ENCODE assay signal across 8 mouse cellular contexts in the genomic region with DNA sequence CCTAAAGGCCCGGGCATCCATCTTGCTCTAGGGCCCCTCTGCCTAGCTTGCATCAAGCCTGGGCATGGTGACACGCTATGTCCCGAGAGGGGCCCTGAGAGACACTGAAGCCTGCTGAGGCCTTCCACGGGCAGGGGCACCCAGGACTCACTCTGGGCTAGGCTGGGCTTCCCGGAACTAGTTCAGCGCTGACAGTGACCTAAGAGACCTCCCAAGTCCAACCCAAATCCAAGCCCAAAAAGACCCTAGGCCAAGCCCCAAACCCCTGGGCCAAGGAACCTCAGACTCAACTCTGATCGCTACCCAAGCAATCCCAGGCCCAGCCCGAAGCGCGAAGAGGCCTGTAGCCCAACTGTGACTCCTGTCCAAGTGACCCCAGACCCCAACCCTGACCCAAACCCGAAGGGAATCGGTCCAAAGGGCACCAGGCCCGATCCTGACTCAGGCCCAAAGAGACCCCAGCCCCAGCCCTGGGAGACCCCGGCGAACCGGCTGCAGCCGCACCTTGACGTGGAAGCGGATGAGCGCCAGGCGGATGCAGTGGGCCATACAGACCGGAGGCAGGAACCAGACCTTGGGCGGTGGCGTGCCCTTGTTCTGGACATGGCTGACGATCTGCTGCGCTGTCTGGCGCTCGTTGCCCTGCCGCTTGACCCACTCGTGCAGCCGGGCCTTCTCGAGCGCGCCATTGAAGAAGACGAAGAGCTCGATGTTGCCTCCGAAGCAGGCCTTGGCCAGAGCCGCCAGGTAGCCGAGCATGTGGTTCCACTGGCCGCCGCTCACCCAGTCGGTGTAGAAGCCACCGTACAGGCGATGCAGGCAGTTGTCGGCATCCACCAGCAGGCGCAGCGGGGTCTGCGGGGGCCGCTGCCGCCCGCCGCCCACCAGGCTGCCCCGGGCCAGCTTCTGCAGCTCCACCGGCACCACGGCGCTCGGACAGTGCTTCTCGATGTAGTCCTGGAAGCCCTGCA. TPM values are rescaled to one million over a fixed set of nuclear protein-coding genes. Genes with fewer than 3 reads are reported as not detected.
DNase-seq lines count a peak whose midpoint lies in the region; ATAC-seq and TF ChIP-seq lines count a peak whose summit lies in the region.

No protein-coding gene starts in this region.

- peak; percentile 40 for DNase-seq in CH12.LX (ENCODE audit: extremely low read depth)
- DNase-seq in forebrain, embryonic 10.5 days (ENCODE audit: extremely low spot score, low spot score): peak; percentile 72
- DNase-seq in kidney, postnatal 10 days: peak; percentile 72
- peak; percentile 48 for DNase-seq in liver, embryonic 13.5 days

- in situ Hi-C loops in CH12.LX (cut with MboI; ENCODE audit: low pct_ligation_motif_present, low pct_unique_long_range_greater_than_20kb, low sequenced_read_pairs): loop anchor here (5.0 kb wide), 1 partner anchor 95 kb away; the partner anchor contains the start of gene Phf2

- TF ChIP-seq RAD21 in CH12.LX (IDR thresholded peaks at IDR 0.05; ENCODE audit: low read depth, low read length): no peak

- peaks cover 9 to 38% of the 10 kb centered on the region in 2 experiments for H3K36me3 ChIP-seq in CH12.LX (replicated peaks in 1 of 2; ENCODE audit: control insufficient read depth in 1 of 2, insufficient read depth in 1 of 2, low read length in 1 of 2)
- peaks cover 19% of the 10 kb centered on the region; the same call in 1 of the 2 replicates for H3K36me3 ChIP-seq in forebrain, embryonic 10.5 days (replicated peaks)
- H3K36me3 ChIP-seq in heart, embryonic 14.5 days (ENCODE audit: control insufficient read depth, insufficient read depth, low read length): peaks cover 27% of the 10 kb centered on the region
- H3K36me3 ChIP-seq in liver, embryonic 13.5 days: peaks cover 13% of the 10 kb centered on the region
- H3K36me3 ChIP-seq in neural tube, embryonic 12.5 days: 0 out of 2 replicates have a peak, but pooled peaks cover 3% of the 10 kb centered on the region
- no peaks in the 10 kb centered on the region for H3K36me3 ChIP-seq in testis, adult 2 months (ENCODE audit: control insufficient read depth, insufficient read depth, low read length)

- peak; percentile 6; the same call in 1 of the 2 replicates for ATAC-seq in heart, embryonic 14.5 days (ENCODE audit: insufficient number of reproducible peaks, insufficient read depth, low FRiP score, low read depth)
- ATAC-seq in liver, embryonic 13.5 days (ENCODE audit: low read depth): no peak
- ATAC-seq in neural tube, embryonic 12.5 days (ENCODE audit: low FRiP score, low read depth): peak; percentile 22

- no peak for TF ChIP-seq CTCF in CH12.LX (conservative IDR thresholded peaks at IDR 0.05 in 1 of 2, IDR thresholded peaks at IDR 0.05 in 1 of 2; ENCODE audit: low read depth in 2 of 2, low read length in 2 of 2)
- no peak for TF ChIP-seq CTCF in testis, adult 2 months (IDR thresholded peaks at IDR 0.05; ENCODE audit: control insufficient read depth, insufficient read depth, insufficient replicate concordance, low read depth, low read length)

- peaks cover 54% of the 10 kb centered on the region for H3K79me2 ChIP-seq in CH12.LX (replicated peaks; ENCODE audit: control insufficient read depth, extremely low read depth, insufficient read depth, poor library complexity, severe bottlenecking)

- peaks cover 17 to 54% of the 10 kb centered on the region in 2 experiments for H3K4me1 ChIP-seq in CH12.LX (ENCODE audit: control insufficient read depth in 1 of 2, insufficient read depth in 2 of 2)
- peaks cover 14% of the 10 kb centered on the region for H3K4me1 ChIP-seq in brown adipose tissue, adult 24 weeks (ENCODE audit: control insufficient read depth, insufficient read depth, insufficient read length, low read length)
- peaks cover 69% of the 10 kb centered on the region for H3K4me1 ChIP-seq in forebrain, embryonic 10.5 days
- peaks cover 14 to 51% of the 10 kb centered on the region in 2 experiments for H3K4me1 ChIP-seq in heart, embryonic 14.5 days (ENCODE audit: control insufficient read depth in 2 of 2, insufficient read depth in 2 of 2, low read length in 2 of 2)
- H3K4me1 ChIP-seq in liver, embryonic 13.5 days (replicated peaks): peaks cover 77% of the 10 kb centered on the region
- H3K4me1 ChIP-seq in neural tube, embryonic 12.5 days: peaks cover 38% of the 10 kb centered on the region
- peaks cover 11% of the 10 kb centered on the region for H3K4me1 ChIP-seq in testis, adult 2 months (ENCODE audit: control insufficient read depth, insufficient read depth, low read length)

- H3K27me3 ChIP-seq in CH12.LX (replicated peaks): no peaks in the 10 kb centered on the region
- no peaks in the 10 kb centered on the region for H3K27me3 ChIP-seq in forebrain, embryonic 10.5 days (ENCODE audit: poor library complexity, severe bottlenecking)
- H3K27me3 ChIP-seq in heart, embryonic 14.5 days (ENCODE audit: control insufficient read depth, insufficient read depth, low read length): no peaks in the 10 kb centered on the region
- no peaks in the 10 kb centered on the region for H3K27me3 ChIP-seq in liver, embryonic 13.5 days
- no peaks in the 10 kb centered on the region for H3K27me3 ChIP-seq in neural tube, embryonic 12.5 days (replicated peaks)
- no peaks in the 10 kb centered on the region for H3K27me3 ChIP-seq in testis, adult 2 months (ENCODE audit: control insufficient read depth, insufficient read depth, low read length)

- peak overlapping the region; percentile 94 for H3K9ac ChIP-seq in CH12.LX (ENCODE audit: insufficient read depth, low read depth)
- H3K9ac ChIP-seq in heart, embryonic 14.5 days (ENCODE audit: low read length): peak overlapping the region; percentile 97
- H3K9ac ChIP-seq in liver, embryonic 13.5 days: peak overlapping the region; percentile 99
- peak overlapping the region; percentile 96 for H3K9ac ChIP-seq in neural tube, embryonic 12.5 days

- TF ChIP-seq EP300 in CH12.LX (IDR thresholded peaks at IDR 0.05; ENCODE audit: low read length): no peak

- H3K9me3 ChIP-seq in CH12.LX (replicated peaks; ENCODE audit: low read length): no peaks in the 10 kb centered on the region
- H3K9me3 ChIP-seq in forebrain, embryonic 10.5 days: no peaks in the 10 kb centered on the region
- H3K9me3 ChIP-seq in heart, embryonic 14.5 days (ENCODE audit: control insufficient read depth, low read length): no peaks in the 10 kb centered on the region
- no peaks in the 10 kb centered on the region for H3K9me3 ChIP-seq in liver, embryonic 13.5 days (replicated peaks)
- no peaks in the 10 kb centered on the region for H3K9me3 ChIP-seq in neural tube, embryonic 12.5 days

- under 1% methylated on average over 57 of the region's 58 CpGs for WGBS in forebrain, embryonic 10.5 days
- under 1% methylated on average over 49 of the region's 58 CpGs for WGBS in heart, embryonic 14.5 days
- under 1% methylated on average over 58 of the region's 58 CpGs for WGBS in liver, embryonic 13.5 days (ENCODE audit: insufficient replicate concordance)
- under 1% methylated on average over 58 of the region's 58 CpGs for WGBS in neural tube, embryonic 12.5 days

- dilution Hi-C loops in CH12.LX (cut with MboI; ENCODE audit: extremely low pct_ligation_motif_present, extremely low pct_unique_long_range_greater_than_20kb, low sequenced_read_pairs): no loop called here

- peak overlapping the region; percentile 96 for H3K4me2 ChIP-seq in CH12.LX (ENCODE audit: insufficient read depth, low read depth, poor library complexity, severe bottlenecking)
- H3K4me2 ChIP-seq in heart, embryonic 14.5 days (ENCODE audit: low read length): peak overlapping the region; percentile 88
- peak overlapping the region; percentile 93 for H3K4me2 ChIP-seq in liver, embryonic 13.5 days
- peak overlapping the region; percentile 97 for H3K4me2 ChIP-seq in neural tube, embryonic 12.5 days (replicated peaks)

- H3K27ac ChIP-seq in CH12.LX (ENCODE audit: insufficient read depth, low read depth): peak overlapping the region; percentile 77
- peak overlapping the region; percentile 91 for H3K27ac ChIP-seq in brown adipose tissue, adult 24 weeks (replicated peaks; ENCODE audit: low read depth, low read length)
- peak overlapping the region; percentile 99 for H3K27ac ChIP-seq in forebrain, embryonic 10.5 days
- H3K27ac ChIP-seq in heart, embryonic 14.5 days (replicated peaks in 1 of 2; ENCODE audit: control insufficient read depth in 1 of 2, insufficient read depth in 1 of 2, low read depth in 2 of 2, low read length in 2 of 2): peak overlapping the region; percentile 91 to 99
- peak overlapping the region; percentile 96 for H3K27ac ChIP-seq in liver, embryonic 13.5 days
- peak overlapping the region; percentile 94 for H3K27ac ChIP-seq in neural tube, embryonic 12.5 days
- H3K27ac ChIP-seq in testis, adult 2 months (ENCODE audit: control insufficient read depth, insufficient read depth, low read depth, low read length): peak overlapping the region; percentile 84

- peak overlapping the region; percentile 74 to 94 (median 79) for H3K4me3 ChIP-seq in CH12.LX (replicated peaks in 1 of 3; ENCODE audit: low read depth in 2 of 3, low read length in 2 of 3, poor library complexity in 1 of 3)
- H3K4me3 ChIP-seq in brown adipose tissue, adult 24 weeks (ENCODE audit: insufficient read depth, low read depth, low read length): peak overlapping the region; percentile 95
- H3K4me3 ChIP-seq in forebrain, embryonic 10.5 days: peak overlapping the region; percentile 78
- H3K4me3 ChIP-seq in heart, embryonic 14.5 days (ENCODE audit: control insufficient read depth in 1 of 2, insufficient read depth in 1 of 2, low read depth in 1 of 2, low read length in 2 of 2): peak overlapping the region; percentile 84 to 93
- peak overlapping the region; percentile 99 for H3K4me3 ChIP-seq in liver, embryonic 13.5 days (replicated peaks)
- H3K4me3 ChIP-seq in neural tube, embryonic 12.5 days: peak overlapping the region; percentile 89
- H3K4me3 ChIP-seq in testis, adult 2 months (ENCODE audit: control insufficient read depth, low read depth, low read length): peak overlapping the region; percentile 92

- no peak for TF ChIP-seq POLR2A in CH12.LX (IDR thresholded peaks at IDR 0.05; ENCODE audit: low read depth, low read length)
- TF ChIP-seq POLR2A in testis, adult 2 months (IDR thresholded peaks at IDR 0.05; ENCODE audit: control insufficient read depth, low read depth, low read length): no peak

TF ChIP-seq in CH12.LX, 34 proteins besides CTCF, POLR2A, EP300 and RAD21 (continues in another document):
- TF ChIP-seq MAZ (IDR thresholded peaks at IDR 0.05; ENCODE audit: low read depth, low read length): no peak
- no peak for TF ChIP-seq PAX5 (IDR thresholded peaks at IDR 0.05; ENCODE audit: low read length)

RNA-seq across cellular contexts. Expression of gene Fam120a, which starts 0.7 kb away (rescaled TPM):
- total RNA-seq in CH12.LX (2012; rRNA removed): 82.6 and 83.2 TPM in 2 replicates
- 70.0 and 74.9 TPM in 2 replicates for total RNA-seq in CH12.LX (2014; rRNA removed)
- 116 and 122 TPM in 2 replicates for polyA plus RNA-seq in CH12.LX (2012; ENCODE audit: insufficient read length, low read depth)
- polyA plus RNA-seq in brown adipose tissue, adult 24 weeks (2012; ENCODE audit: insufficient read depth, insufficient read length, missing spikeins): 68.3 and 68.5 TPM in 2 replicates
- 13.7 and 14.5 TPM in 2 replicates for polyA plus RNA-seq in forebrain, embryonic 10.5 days (2016; fragmentation: Nextera tagmentation; extraction: Ambion mirVana)
- 27.9 and 29.7 TPM in 2 replicates for polyA plus RNA-seq in heart, embryonic 14.5 days (2014; fragmentation: Nextera tagmentation; extraction: Ambion mirVana)
- polyA plus RNA-seq in liver, embryonic 13.5 days (2015; fragmentation: Nextera tagmentation; extraction: Ambion mirVana): 16.6 and 17.8 TPM in 2 replicates
- polyA plus RNA-seq in neural tube, embryonic 12.5 days (2016; fragmentation: Nextera tagmentation; extraction: Ambion mirVana): 15.3 and 15.9 TPM in 2 replicates
- 10.4 and 10.8 TPM in 2 replicates for polyA plus RNA-seq in testis, adult 2 months (2012; rRNA removed)
